Mouse (Mus musculus) fibroblast of lung, adult 2 months (primary cell): Measurements from ENCODE around the gene Taf11.

Experiments
- DNase-seq: peaks from one replicate; pipeline ENCODE4 v3.0.0-alpha.2; 2011; ENCODE audit warnings: low read depth

Gene Taf11

DNA sequence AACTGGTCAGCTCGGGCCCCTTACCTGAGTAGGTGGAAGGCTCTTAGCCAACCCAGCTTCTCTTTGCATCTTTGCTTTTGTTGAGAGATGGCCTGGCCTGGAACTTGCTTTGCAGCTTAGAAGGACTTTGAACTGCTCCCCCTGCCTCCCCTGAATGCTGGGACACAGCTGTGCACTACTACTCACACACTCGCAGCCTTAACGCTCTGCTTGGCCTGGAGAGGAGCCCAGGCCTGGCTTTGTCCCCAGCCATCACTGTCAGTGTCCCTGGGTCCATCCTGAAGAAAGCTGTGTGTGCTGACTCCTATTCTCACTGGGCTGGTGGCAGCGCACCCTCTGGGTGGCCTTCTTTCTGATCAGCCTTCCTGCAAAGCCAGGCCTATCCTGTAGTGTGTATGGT lies 11.0 kb upstream of the Taf11 start:
- no peak for DNase-seq

DNA sequence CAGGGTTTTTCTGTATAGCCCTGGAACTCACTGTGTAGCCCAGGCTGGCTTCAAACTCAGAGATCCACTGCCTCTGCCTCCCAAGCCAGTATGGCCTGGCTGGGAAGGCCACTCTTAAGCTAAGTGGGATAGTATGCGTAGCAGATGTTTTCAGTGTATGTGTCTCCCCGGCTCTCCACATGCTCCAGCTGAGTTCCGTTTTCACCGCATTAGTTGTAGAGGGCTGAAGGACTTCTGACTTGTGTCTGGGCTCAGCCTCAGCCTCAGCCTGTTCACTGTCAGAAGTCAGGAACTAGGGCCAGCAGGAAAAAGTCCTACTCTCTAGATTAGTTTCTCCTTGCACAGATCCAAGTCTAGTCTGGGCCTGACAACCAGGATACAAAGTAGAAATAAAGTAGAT lies 6.7 kb upstream of the Taf11 start:
- DNase-seq = no peak

DNA sequence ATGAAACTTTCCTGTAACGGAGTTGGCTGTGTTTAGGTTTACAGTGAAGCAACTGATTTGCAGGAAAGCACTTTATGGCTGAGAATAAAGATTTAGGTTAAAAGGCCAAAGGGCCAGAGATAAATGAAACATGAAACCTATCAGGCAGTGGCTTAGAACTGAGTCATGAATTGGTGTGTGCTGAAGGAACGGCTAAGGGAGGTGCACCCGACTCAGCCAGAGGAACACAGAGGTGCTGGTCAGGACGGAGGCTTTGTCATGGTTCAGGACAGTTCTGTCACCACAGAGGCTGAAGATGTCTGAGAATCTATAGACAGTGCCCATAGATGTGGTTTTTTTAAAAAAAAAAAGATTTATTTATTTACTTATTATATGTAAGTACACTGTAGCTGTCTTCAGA lies 5.1 kb upstream of the Taf11 start:
- no peak for DNase-seq

DNA sequence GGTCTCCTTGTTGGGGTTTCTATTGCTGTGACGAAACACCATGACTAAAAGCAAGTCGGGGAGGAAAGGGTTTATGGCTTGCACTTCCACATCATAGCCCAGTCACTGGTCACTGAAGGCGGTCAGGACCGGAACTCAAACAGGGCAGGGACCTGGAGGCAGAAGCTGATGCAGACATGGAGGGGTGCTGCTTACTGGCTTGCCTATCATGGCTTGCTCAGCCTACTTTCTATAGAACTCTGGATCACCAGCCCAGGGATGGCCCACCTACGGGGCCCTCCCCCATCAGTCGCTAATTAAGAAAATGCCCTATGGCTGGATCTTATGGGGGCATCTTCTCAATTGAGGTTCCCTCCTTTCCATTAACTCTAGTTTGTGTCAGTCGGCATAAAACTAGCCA lies 1.7 kb upstream of the Taf11 start:
- DNase-seq = no peak

DNA sequence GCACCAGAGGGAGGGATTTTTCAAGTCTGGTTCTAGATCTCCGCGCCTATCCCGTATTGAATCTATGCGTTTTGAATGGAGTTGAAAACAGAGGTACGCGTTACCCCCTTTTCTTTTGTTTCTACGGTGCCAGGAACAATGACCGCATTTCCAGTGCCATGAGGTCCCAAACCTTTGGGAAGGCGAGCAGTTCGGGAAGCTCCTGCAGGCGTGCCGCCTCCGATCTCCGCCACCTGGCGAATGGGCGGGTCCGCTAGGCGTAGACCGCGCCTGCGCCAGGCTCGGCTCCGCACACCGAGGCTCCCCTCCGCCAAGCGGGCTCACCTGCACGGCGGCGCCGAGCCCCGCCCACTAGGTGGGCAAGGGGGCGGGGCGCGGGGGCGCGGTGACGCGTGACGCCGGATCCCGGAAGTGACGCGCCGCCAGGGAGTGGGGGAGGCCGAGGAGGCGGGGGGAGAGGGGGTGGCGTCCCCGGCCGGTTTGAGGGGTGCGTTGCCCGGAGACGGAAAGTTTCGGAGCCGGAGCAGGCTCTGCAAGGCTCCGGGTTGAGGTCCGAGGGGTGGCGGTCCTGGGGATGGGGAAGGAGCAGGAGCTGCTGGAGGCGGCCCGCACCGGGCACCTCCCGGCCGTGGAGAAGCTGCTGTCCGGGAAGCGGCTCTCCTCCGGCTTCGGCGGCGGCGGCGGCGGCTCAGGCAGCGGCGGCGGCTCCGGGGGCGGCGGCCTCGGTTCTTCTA lies 589 bp downstream of the Taf11 start, which contains the start of gene Anks1:
TSS of gene Anks1 (plus strand) at position 419 of the 734 bp plus-strand sequence.
- peak; percentile 55 for DNase-seq

DNA sequence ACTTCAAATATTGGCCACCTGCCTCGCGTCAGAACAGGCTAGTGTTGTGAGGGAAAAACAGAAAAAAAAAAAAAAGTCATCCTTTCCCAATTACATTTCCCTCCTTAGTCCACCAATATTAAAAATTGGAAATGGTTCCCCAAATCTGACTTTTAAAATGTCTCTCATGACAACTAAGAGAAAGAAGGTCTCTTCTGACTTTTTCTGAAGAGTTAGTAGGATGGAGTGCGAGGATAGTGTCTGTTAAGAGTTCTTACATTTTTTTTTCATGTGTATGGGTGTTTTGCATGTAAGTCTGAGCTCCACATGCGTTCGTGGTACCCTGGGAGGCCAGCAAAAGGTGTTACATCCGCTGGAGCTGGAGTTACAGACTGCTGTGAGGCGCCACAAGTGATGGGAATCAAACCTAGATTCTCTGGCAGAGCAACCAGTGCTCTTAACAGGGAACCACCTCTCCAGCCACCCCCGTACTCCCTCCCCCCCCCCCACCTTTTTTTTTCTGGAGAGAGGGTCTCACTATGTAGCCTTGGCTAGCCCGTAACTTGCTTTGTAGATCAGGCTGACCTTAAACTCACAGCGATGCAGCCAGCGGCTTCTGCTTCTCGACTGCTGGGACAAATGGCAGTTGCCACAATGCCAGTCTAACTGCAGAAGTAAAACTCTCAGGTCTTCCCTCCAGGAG lies 1.3 kb downstream of the Taf11 start:
- DNase-seq = no peak

DNA sequence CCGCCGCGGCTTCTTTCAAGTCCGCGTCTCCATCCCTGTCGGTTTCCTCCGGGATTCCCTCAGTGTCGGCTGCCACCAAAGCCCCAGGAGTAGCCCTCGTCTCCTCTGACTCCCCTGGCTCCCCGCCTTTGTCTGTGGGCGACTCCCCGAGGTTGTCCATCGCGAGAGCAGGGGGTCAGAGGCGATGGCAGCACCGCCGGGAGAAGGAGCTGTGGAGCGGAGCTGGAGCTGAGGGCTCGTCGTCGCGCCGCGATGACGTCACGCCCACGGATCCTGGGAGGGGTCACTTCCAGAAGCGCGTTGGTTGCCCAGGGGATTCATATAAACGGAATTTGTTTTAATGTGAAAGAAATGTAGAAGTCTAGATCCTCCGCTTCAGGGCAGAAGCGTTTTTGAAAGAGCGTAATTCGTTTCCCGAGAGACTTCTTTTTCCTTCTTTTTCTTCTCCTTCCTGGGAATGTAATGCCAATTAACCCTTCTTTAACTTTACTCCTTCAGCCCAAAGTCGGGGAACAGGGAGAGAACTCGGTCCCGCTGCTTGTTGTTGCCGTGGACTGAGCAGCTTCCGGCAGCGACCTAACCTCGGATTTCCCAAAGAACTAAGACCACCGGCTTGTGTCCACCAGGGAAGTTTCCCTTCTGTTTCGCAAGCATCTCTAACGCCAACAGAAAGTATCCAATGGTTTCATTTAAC lies 2.0 kb downstream of the Taf11 start:
- DNase-seq = peak; percentile 88

DNA sequence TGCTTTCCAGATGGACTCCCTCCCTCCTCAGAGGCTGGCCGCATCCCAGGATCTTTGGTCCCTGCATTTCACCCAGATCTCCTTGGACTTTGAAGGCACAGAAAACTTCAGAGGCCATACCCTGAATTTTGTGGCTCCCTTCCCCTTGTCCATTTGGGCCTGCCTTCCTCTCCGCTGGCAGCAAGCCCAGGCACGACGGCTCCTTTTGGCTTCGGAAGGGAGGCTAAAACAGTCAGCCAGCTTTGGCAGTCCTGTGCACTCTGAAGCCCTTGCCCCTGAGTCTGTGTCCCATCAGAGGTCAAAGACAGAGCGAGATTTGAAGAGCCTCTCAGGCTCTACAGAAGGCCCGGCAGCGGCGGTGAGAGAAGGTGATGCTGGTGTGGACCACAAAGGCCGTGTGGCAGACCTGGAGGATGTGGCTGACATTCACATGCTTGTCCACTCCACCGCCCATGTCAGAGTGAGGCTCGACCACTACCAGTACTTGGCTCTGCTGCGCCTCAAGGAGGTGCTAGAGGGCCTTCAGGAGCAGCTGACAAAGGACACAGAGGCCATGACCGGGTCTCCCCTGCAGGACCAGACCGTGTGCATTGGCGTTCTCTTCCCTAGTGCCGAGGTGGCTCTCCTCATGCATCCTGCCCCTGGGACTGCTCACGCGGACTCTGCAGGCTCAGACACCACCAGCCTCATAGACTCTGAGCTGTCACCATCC lies 23.0 kb downstream of the Taf11 start:
- DNase-seq = no peak

DNA sequence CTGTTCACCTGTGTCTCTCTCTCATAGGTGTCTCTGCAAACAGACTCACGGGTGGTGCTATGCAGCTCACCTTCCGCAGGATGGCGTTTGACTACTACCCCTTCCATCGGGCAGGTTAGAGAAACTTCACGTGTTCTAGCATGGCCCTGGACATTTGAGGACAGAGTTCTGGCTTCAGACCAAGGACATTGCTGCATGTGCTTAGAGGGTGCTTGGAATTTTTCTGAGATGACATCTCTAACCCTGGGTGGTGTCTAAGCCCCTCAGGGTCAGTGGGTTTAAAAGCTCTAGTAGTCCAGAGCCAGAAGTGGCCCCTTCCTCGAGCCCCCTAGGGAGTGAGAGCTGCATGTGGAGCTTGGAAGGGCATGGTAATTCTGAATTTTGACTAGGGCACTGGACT lies 25.6 kb downstream of the Taf11 start:
- DNase-seq = no peak

DNA sequence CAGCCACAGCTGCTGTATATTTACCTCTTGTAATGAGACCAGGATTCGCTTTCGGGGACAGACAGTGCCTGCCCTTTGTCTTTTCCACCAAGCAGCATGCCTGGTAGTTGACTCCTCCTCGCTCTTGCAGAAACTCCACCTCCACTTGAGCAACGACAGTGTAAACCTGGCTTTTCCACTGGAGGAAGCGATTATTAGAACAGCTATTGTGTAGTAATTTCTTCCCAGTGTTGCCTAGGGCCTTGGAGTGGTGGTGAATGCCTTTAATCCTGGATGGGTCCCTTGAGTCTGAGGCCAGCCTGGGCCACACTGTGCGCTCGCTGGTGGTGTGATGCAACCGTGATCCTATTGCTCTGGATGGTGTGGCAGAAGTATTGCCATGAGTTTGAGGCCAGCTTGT lies 26.5 kb downstream of the Taf11 start:
- no peak for DNase-seq

DNA sequence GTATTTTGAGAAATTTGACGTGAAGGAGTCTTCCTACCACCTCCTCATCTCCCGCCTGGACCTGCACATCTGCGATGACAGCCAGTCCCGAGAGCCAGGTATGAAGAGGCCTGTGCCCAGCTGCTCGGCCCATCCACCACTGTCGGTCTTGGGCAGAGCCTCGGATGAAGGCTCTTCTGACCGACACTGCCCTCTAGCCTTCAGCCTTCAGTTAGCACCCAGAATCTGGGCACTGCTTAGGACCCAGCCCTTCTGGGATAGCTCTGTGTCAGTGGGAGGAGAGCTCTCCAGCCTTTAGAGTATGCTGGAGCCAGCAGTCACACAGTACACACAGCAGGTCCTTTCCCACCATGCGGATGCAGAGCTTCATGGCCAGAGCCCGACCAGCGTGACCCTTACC lies 28.1 kb downstream of the Taf11 start:
- DNase-seq = peak; percentile 27

DNA sequence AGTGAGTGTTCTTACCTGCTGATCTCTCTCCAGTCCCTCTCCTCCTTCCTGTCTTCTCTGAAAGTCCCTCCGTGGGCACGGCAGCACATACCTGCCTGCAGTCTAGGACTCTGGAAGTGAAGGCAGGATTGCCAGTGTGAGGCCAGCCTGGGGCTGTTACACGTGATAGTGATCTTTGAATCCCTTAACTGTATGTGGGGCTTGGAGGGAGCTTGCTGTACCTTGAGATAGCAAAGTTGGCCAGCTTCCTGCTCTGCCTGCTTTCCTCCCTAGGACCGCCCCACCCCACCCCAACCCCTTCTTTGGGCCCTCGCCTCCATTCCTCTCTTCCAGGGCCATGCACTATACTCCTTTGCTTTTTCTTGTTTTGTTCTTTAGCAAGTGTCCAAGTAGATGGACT lies 35.1 kb downstream of the Taf11 start:
- DNase-seq = no peak

DNA sequence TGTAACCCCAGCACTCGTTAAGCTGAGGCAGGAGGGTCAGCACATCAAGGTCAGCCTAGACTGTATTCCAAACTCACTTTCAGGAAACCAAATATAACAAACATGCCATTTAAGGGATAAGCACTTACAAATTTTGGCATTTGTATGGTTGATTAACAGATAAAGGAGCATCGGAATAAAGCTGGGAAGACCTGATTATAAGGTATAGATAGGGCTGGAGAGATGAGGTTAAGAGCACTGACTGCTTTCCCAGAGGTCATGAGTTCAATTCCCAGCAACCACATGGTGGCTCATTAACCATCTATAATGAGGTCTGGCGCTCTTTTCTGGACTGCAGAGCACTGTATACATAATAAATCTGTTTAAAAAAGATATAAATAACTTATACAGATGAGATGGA lies 36.1 kb downstream of the Taf11 start:
- DNase-seq = no peak

DNA sequence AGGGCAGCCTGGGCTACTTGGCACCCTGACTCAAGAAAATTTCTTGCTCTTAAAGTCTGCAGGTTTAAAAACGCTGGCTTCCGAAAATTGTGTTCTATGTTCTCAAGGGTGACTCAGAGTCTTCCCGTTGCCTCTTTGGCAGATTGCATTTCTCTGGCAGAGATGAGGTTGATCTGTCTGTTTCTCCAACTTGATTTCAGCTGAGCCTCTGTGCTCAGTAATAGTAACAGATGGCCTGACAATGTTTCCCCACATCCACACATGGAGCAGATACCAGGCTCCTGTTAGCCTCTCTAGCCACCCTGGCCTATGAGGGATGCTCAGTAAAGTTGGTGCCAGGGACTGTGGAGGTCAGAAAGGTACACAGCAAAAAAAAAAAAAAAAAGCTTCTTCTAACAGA lies 37.8 kb downstream of the Taf11 start:
- no peak for DNase-seq

DNA sequence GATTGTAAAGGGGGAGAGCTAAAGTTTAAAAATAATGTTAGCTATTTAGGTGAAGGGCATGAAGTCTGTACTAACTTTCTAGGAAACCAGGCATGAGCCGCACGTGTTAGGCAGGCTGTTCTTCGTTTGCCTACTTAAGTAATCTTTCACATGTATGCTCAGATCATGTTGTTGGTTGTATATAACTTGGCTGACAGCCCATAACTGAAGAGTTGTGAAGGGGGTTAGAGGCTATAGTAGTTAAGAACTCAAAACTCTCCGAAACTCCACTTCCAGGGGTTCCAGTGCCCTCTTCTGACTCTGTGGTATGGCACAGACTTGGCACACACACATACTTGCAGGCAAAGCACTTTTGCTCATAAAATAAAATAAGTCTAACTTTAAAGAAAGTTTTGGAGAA lies 42.9 kb downstream of the Taf11 start:
- no peak for DNase-seq

DNA sequence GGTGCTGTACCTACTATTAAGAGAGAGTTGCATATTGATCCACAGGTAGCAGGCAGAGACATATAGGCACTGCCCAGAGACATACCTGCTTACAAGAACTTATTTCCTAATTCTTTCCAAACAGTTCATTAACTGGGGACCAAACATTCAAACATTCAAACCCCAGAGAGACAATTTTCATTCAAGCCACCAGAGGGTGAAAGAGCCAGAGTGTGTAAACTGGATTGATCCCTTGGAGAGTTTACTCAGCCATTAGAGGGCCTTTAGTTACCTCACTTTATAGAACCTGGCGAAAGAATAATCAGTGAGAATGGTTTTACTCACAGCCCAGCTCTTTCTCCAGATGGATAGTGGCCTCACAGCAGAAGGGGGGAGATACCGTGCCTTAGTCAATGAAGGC lies 44.2 kb downstream of the Taf11 start:
- DNase-seq = no peak

DNA sequence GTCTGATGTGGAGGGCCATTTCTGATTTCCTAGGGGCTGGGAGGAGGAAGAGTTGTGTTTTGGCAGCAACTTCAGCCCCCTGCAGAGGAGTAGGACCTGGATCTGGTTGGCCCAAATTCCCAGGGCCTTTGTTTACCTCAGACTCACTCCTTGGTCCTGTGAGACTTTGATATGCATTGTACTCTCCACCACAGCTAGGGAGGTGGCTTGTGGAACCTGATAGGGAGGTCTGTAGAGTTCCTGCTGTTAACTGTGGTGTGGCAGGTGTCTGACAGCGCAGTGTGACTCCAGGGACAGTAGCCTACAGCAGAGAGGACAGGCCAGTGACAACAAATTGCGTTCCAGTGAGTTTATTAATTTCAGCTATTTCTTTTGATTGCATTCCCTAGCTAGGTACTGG lies 50.5 kb downstream of the Taf11 start:
- DNase-seq = no peak

DNA sequence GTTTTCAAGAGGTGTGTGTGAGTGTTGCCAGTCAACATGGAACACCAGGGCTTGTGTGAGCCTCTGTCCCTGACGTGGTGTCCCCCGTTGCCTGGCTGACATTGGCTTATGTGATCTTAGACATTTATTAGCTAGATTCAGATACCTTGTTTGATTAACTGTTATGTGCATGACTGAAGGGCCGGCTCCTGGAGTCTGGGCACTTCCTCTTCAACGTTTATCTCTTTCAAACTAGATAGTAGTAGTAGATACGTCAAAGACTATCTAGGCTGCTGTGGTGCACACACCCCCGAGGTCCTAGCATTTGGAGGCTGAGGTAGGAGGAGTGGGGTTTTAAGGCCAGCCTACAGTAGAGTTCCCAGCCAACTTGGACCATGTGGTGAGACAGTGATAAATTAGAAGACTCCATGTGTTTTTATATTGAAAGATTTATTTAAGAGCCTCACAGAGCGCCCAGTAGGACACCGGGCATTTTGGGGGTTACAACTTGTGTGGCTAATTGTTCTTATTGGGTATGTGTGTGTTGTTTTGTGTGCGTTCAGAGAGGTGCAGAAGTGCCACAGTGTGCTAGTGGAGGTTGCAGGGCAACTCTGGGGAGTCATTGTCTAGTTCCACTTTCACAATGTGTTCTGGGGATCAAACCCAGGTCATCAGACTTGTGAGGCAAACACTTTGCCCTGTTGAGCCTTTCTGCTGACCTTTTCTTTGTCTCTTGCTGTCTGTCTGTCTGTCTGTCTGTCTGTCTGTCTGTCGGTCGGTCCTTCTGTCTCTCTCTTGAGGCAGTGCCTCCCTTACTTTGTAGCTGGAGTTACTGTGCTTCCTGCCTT lies 51.8 kb downstream of the Taf11 start:
- DNase-seq = no peak

DNA sequence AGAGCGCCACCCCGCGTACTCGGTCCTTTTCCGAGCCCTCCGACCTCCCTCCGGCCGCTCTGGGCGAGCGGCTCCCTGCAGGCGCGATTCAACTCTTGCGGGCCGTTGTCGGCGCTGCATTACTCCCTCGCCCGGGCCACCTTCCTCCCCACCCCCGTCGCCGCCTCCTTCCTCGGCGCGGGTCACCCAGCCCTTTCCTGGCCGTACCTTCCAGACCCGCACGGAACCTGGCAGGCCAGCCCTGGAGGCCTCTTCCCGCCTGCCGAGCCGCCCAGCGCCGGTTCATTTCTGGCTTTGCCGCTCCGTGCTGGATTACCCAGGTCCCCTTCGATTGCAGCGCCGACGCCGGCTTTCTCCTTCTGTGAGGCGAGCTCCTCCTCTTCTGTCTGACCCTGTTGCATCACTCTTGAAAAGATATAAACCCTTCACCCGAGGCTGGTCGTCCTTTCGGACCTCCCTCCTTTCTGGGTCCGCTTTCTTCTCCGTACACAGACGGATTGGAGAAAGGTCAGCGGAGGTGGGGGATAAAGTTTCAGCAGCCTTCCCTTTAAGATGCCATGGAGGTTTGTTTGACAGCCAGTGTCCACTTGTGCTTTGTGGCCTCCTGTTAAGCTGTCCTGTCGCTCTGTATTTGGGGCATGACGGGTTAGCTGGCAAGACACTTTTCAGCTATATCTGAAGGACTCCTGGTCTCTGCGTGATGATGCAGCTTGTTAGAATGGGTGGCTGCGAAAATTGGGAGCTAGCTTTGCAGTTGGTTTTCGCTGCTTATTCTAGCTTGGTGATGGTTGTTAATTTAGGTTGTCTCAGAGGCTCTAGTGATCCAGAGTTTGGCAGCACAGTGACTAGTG lies 52.6 kb downstream of the Taf11 start:
- DNase-seq = no peak

DNA sequence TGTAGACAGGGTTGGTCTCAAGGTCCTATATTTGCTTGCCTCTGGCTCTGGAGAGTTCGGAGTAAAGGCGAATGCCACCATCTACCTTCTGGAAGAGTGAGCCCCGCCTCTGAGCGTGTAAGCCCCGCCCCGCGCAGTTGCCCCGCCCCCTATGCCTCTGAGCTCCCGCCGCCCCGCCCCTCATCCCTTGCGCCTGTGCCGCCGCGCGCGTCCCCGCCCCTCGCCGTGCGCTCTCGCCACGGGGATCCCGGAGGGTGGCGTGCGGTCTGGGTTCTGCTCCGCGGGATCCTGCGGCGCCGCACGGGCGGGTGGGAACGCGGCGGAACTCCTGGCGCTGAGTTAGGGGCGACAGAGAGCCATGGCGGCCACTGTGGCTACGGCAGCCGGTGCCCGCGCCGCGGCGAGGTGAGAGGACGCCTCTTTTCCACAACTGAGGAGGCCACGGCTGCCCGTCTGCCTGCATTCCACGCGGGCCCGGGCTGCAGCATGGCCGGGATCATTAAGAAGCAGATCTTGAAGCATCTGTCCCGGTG lies 53.3 kb downstream of the Taf11 start, which contains the start of gene Uhrf1bp1:
TSS of gene Uhrf1bp1 (plus strand) at position 177 of the 533 bp plus-strand sequence.
- no peak for DNase-seq
